Mouse (Mus musculus) heart, embryonic 16.5 days (tissue): ENCODE data around the gene Esp1. TPM values are rescaled to one million over a fixed set of nuclear protein-coding genes. Genes with fewer than 3 reads are reported as not detected.
"Not testable (repeated sequence)": the region's sequence is repeated elsewhere in the genome, so short reads cannot be mapped to it uniquely, and the experiment has no call there.

Source experiments
- ATAC-seq: fragments of 200-750 bp; cut with Nextera tagmentation; replicated peaks from 2 replicates; pipeline ENCODE4 v1.8.0; 2017; ENCODE audit warnings: moderate number of reproducible peaks; ENCODE audit not compliant: insufficient read depth, low FRiP score; ENCODE audit errors: extremely low read depth
- H3K27ac ChIP-seq: fragments of 300-500 bp; sonication (generic); 2 replicates; pipeline ENCODE4 v1.5.1; 2014; ENCODE audit warnings: mild to moderate bottlenecking, low read length, control low read depth, moderate library complexity
- H3K27me3 ChIP-seq: fragments of 300-500 bp; sonication (generic); 2 replicates; pipeline ENCODE4 v1.6.1; 2014; ENCODE audit warnings: low read length, mixed read lengths; ENCODE audit not compliant: control insufficient read depth, insufficient read depth
- H3K36me3 ChIP-seq: fragments of 300-500 bp; sonication (generic); 2 replicates; pipeline ENCODE4 v1.6.1; 2014; ENCODE audit not compliant: control insufficient read depth, insufficient read depth
- H3K4me1 ChIP-seq: fragments of 300-500 bp; sonication (generic); 2 replicates; pipeline ENCODE4 v1.6.1; 2014; ENCODE audit warnings: low read length, mixed read lengths; ENCODE audit not compliant: control insufficient read depth, insufficient read depth
- H3K4me2 ChIP-seq: fragments of 300-500 bp; sonication (generic); 2 replicates; pipeline ENCODE4 v1.6.1; 2014; ENCODE audit warnings: low read depth, mild to moderate bottlenecking, control low read depth, low read length
- H3K4me3 ChIP-seq: fragments of 300-500 bp; sonication (generic); 2 replicates; pipeline ENCODE4 v1.5.1; 2014; ENCODE audit warnings: mild to moderate bottlenecking, control low read depth, low read length
- H3K9ac ChIP-seq: fragments of 300-500 bp; sonication (generic); 2 replicates; pipeline ENCODE4 v1.6.1; 2014; ENCODE audit warnings: low read length, control low read depth
- H3K9me3 ChIP-seq: fragments of 300-500 bp; sonication (generic); replicated peaks from 2 replicates; pipeline ENCODE4 v1.6.1; 2016; ENCODE audit warnings: low read length; ENCODE audit not compliant: control insufficient read depth
- WGBS: fragments of 180-500 bp; shearing (Covaris S2); extraction: QIAGEN DNeasy Blood & Tissue Kit; methylation state at CpG from one replicate; pipeline ENCODE4 v1.1.7; 2014; 5-methylcytosine and 5-hydroxymethylcytosine counted together
- polyA plus RNA-seq: library from polyadenylated mRNA; unstranded; fragments of >200 nt; fragmentation: Nextera tagmentation; extraction: Ambion mirVana; gene quantifications from 2 replicates; pipeline ENCODE4 v1.2.1, GENCODE M21; 2015

The Esp1 gene
- not detected in 2 replicates for polyA plus RNA-seq

- H3K4me1 ChIP-seq = no peaks in the 10 kb centered on the region
- H3K27me3 ChIP-seq = no peaks in the 10 kb centered on the region
- ATAC-seq = no peak
- 70% methylated on average over 2 of the region's 2 CpGs for WGBS
- H3K27ac ChIP-seq = no peak within 1 kb of the TSS
- no peak within 1 kb of the TSS for H3K4me2 ChIP-seq
- H3K9me3 ChIP-seq = no peaks in the 10 kb centered on the region
- no peak within 1 kb of the TSS for H3K9ac ChIP-seq
- no peak within 1 kb of the TSS for H3K4me3 ChIP-seq
- no peaks in the 10 kb centered on the region for H3K36me3 ChIP-seq
Observed at GRCm38 (mm10) chr17:40726820-40727219, at the start of gene Esp1. Gene Esp1 (plus strand): TSS chr17:40727120.

GRCm38 (mm10) chr17:40716273-40716672 lies 10.6 kb upstream of the Esp1 start:
- no peak overlapping the region for H3K4me2 ChIP-seq
- no peaks in the 10 kb centered on the region for H3K9me3 ChIP-seq
- H3K4me1 ChIP-seq = no peaks in the 10 kb centered on the region
- no peak overlapping the region for H3K27ac ChIP-seq
- ATAC-seq = no peak
- H3K36me3 ChIP-seq = no peaks in the 10 kb centered on the region
- no peak overlapping the region for H3K4me3 ChIP-seq
- no peaks in the 10 kb centered on the region for H3K27me3 ChIP-seq
- no peak overlapping the region for H3K9ac ChIP-seq

GRCm38 (mm10) chr17:40717055-40717454 lies 9.9 kb upstream of the Esp1 start:
- H3K4me1 ChIP-seq, H3K9me3 ChIP-seq, H3K4me3 ChIP-seq, H3K9ac ChIP-seq, H3K36me3 ChIP-seq, ATAC-seq, H3K4me2 ChIP-seq, H3K27me3 ChIP-seq, H3K27ac ChIP-seq: not testable (repeated sequence)

- no peaks in the 10 kb centered on the region for H3K4me1 ChIP-seq
- H3K27me3 ChIP-seq = no peaks in the 10 kb centered on the region
- no peak overlapping the region for H3K4me3 ChIP-seq
- WGBS = 68% methylated on average over 2 of the region's 2 CpGs
- H3K27ac ChIP-seq = no peak overlapping the region
- no peak for ATAC-seq
- H3K36me3 ChIP-seq = no peaks in the 10 kb centered on the region
- H3K4me2 ChIP-seq = no peak overlapping the region
- H3K9me3 ChIP-seq = no peaks in the 10 kb centered on the region
- no peak overlapping the region for H3K9ac ChIP-seq
Observed at GRCm38 (mm10) chr17:40731296-40731695, 4.4 kb downstream of the Esp1 start.

- Histone ChIP-seq H3K4me3 (no peak overlapping the region), H3K9me3 (no peaks in the 10 kb centered on the region), H3K27me3 (no peaks in the 10 kb centered on the region), H3K36me3 (no peaks in the 10 kb centered on the region), H3K27ac (no peak overlapping the region), H3K4me2 (no peak overlapping the region), H3K9ac (no peak overlapping the region), H3K4me1 (no peaks in the 10 kb centered on the region)
- no peak for ATAC-seq
- 44% methylated on average over 4 of the region's 4 CpGs for WGBS
Observed at GRCm38 (mm10) chr17:40731724-40732123, 4.8 kb downstream of the Esp1 start.

- Histone ChIP-seq H3K36me3 (no peaks in the 10 kb centered on the region), H3K9me3 (no peaks in the 10 kb centered on the region), H3K4me1 (no peaks in the 10 kb centered on the region), H3K4me3 (no peak overlapping the region), H3K4me2 (no peak overlapping the region), H3K27ac (no peak overlapping the region), H3K27me3 (no peaks in the 10 kb centered on the region), H3K9ac (no peak overlapping the region)
- WGBS = 61% methylated on average over 4 of the region's 4 CpGs
- no peak for ATAC-seq
Observed at GRCm38 (mm10) chr17:40763662-40764061, 36.7 kb downstream of the Esp1 start.

GRCm38 (mm10) chr17:40767120-40767519 lies 40.2 kb downstream of the Esp1 start:
- 65% methylated on average over 1 of the region's 1 CpGs for WGBS
- ATAC-seq = no peak
- no peaks in the 10 kb centered on the region for H3K36me3 ChIP-seq

More at GRCm38 (mm10) chr17:40767120-40767519, 40.2 kb downstream of the Esp1 start:
- no peaks in the 10 kb centered on the region for H3K27me3 ChIP-seq
- 0 out of 2 replicates have a peak, but pooled peaks cover 2% of the 10 kb centered on the region for H3K9me3 ChIP-seq
- no peaks in the 10 kb centered on the region for H3K4me1 ChIP-seq
- no peak overlapping the region for H3K4me3 ChIP-seq
- no peak overlapping the region for H3K9ac ChIP-seq
- no peak overlapping the region for H3K4me2 ChIP-seq
- no peak overlapping the region for H3K27ac ChIP-seq

Other genes with a start within 250 kb of the Esp1 start
- not detected in 2 replicates for gene Esp8, start 207.1 kb upstream of the Esp1 start, polyA plus RNA-seq
- gene Esp6, start 165.6 kb upstream of the Esp1 start, polyA plus RNA-seq = not detected in 2 replicates
- not detected in 2 replicates for gene Esp4, start 128.5 kb upstream of the Esp1 start, polyA plus RNA-seq
- not detected in 2 replicates for gene Esp3, start 95.0 kb upstream of the Esp1 start, polyA plus RNA-seq
- not detected in 2 replicates for gene Crisp2, start 79.9 kb downstream of the Esp1 start, polyA plus RNA-seq
- gene Rhag, start 84.0 kb downstream of the Esp1 start, polyA plus RNA-seq = 0.64 and 0.74 TPM in 2 replicates
- 1.3 and 1.8 TPM in 2 replicates for gene 9130008F23Rik, start 153.4 kb downstream of the Esp1 start, polyA plus RNA-seq
- gene Glyatl3, start 187.2 kb downstream of the Esp1 start, polyA plus RNA-seq = not detected in 2 replicates
- gene Mut, start 207.6 kb downstream of the Esp1 start, polyA plus RNA-seq = 46.8 and 50.9 TPM in 2 replicates
- gene Cenpq, start 207.9 kb downstream of the Esp1 start, polyA plus RNA-seq = 15.9 and 20.1 TPM in 2 replicates